Mouse (Mus musculus): ENCODE measurements around the gene Birc3.

DNA sequence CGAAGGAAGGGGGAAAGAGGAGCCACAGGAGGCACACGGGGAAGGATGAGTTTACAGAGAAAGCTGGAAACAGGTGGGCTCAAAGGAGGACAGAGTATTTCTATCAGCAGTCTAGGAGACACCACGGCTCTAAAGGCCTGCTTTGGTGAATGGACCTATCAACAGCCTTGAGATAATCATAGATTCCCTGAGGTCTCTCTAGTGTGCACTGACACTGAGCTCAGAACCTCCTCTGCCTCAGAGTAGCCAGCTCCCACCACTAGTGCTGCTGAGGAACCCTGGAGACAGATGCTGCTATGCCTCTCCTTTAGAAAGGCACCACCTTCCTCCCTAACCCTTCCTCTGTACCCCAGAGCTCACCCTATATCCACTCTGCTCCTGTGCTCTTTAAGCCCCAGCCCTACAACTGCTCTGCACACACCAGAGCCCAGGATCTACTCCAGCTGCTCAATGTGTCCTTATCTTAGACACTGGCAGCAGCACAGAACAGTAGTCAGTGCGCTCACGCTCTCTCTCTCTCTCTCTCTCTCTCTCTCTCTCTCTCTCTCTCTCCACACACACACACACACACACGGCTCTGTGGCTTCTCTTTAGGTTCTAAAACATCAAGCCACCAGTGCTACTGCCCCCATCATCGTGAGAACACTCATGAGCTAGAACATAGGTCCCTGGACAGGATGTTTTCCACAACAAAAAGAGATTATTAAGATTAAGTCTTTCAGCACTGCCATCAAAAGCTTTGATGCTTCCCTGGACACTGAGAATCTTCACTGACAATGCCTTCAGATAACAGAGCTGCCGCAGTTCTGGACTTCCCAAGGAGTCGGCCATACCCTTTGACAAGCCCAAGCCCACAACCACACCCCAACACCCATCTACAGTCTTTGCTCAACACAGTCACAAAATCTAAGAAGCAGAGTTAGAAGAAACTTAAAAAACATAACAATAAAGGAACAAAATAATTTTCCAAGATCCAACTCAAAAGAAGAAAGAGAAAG, 43.2 kb downstream of the Birc3 start:
- no peak for TF ChIP-seq ZC3H11A (IDR thresholded peaks at IDR 0.05; ENCODE audit: borderline replicate concordance, low read depth, low read length)
- TF ChIP-seq ZNF384 (IDR thresholded peaks at IDR 0.05; ENCODE audit: low read depth, low read length) = no peak
- no peak for TF ChIP-seq HCFC1 (IDR thresholded peaks at IDR 0.05; ENCODE audit: borderline replicate concordance, insufficient read depth, low read length)
- TF ChIP-seq MAFK (IDR thresholded peaks at IDR 0.05; ENCODE audit: insufficient read depth, low read depth, low read length) = no peak
